Mouse (Mus musculus): ENCODE data around the gene Serpinb12. TPM values are rescaled to one million over a fixed set of nuclear protein-coding genes. Genes with fewer than 3 reads are reported as not detected.
"Not testable (repeated sequence)": the region's sequence is repeated elsewhere in the genome, so short reads cannot be mapped to it uniquely, and the experiment has no call there.

The Serpinb12 gene
- not detected in 2 replicates for polyA plus RNA-seq (2016; fragmentation: Nextera tagmentation; extraction: Ambion mirVana)

- no peak for ATAC-seq (ENCODE audit: insufficient number of reproducible peaks, insufficient read depth, low FRiP score, low TSS enrichment)
- Histone ChIP-seq H3K9me3 (no peaks in the 10 kb centered on the region), H3K4me3 (no peak within 1 kb of the TSS), H3K4me1 (no peaks in the 10 kb centered on the region), H3K4me2 (replicated peaks) (no peak within 1 kb of the TSS), H3K36me3 (no peaks in the 10 kb centered on the region), H3K27me3 (no peaks in the 10 kb centered on the region), H3K9ac (no peak within 1 kb of the TSS), H3K27ac (no peak within 1 kb of the TSS)
- WGBS, result 77% methylated on average over 6 of the region's 6 CpGs
These were observed at the start of gene Serpinb12 for GRCm38 (mm10) chr1:106934265-106934664. Gene Serpinb12 (plus strand): TSS chr1:106934449.

- H3K9ac ChIP-seq; H3K4me3 ChIP-seq; H3K4me2 ChIP-seq (replicated peaks); H3K27ac ChIP-seq; H3K4me1 ChIP-seq; H3K27me3 ChIP-seq; ATAC-seq (ENCODE audit: insufficient number of reproducible peaks, insufficient read depth, low FRiP score, low TSS enrichment); H3K36me3 ChIP-seq; H3K9me3 ChIP-seq: not testable (repeated sequence)
These were observed 39.1 kb upstream of the Serpinb12 start for GRCm38 (mm10) chr1:106895142-106895541.

- Histone ChIP-seq H3K36me3 (no peaks in the 10 kb centered on the region), H3K27ac (no peak overlapping the region), H3K9me3 (no peaks in the 10 kb centered on the region), H3K4me3 (no peak overlapping the region), H3K4me1 (no peaks in the 10 kb centered on the region), H3K27me3 (no peaks in the 10 kb centered on the region), H3K9ac (no peak overlapping the region), H3K4me2 (replicated peaks) (no peak overlapping the region)
- WGBS, result 36% methylated on average over 4 of the region's 4 CpGs
- ATAC-seq (ENCODE audit: insufficient number of reproducible peaks, insufficient read depth, low FRiP score, low TSS enrichment), result no peak
These were observed 32.8 kb upstream of the Serpinb12 start for GRCm38 (mm10) chr1:106901406-106901805.

GRCm38 (mm10) chr1:106931954-106932353 is 2.3 kb upstream of the Serpinb12 start:
- Histone ChIP-seq H3K4me3 (no peak overlapping the region), H3K36me3 (no peaks in the 10 kb centered on the region), H3K27me3 (no peaks in the 10 kb centered on the region), H3K27ac (no peak overlapping the region), H3K4me1 (no peaks in the 10 kb centered on the region), H3K9me3 (no peaks in the 10 kb centered on the region), H3K9ac (no peak overlapping the region), H3K4me2 (replicated peaks) (no peak overlapping the region)
- no peak for ATAC-seq (ENCODE audit: insufficient number of reproducible peaks, insufficient read depth, low FRiP score, low TSS enrichment)
- 86% methylated on average over 4 of the region's 4 CpGs for WGBS

- Histone ChIP-seq H3K4me3 (no peak overlapping the region), H3K4me1 (no peaks in the 10 kb centered on the region), H3K9ac (no peak overlapping the region), H3K27ac (no peak overlapping the region), H3K27me3 (no peaks in the 10 kb centered on the region), H3K9me3 (no peaks in the 10 kb centered on the region), H3K4me2 (replicated peaks) (no peak overlapping the region), H3K36me3 (no peaks in the 10 kb centered on the region)
- ATAC-seq (ENCODE audit: insufficient number of reproducible peaks, insufficient read depth, low FRiP score, low TSS enrichment), result no peak
These were observed 591 bp upstream of the Serpinb12 start for GRCm38 (mm10) chr1:106933658-106934057.

GRCm38 (mm10) chr1:106947217-106947616 is 13.0 kb downstream of the Serpinb12 start:
- Histone ChIP-seq H3K4me2 (replicated peaks) (no peak overlapping the region), H3K36me3 (no peaks in the 10 kb centered on the region), H3K4me1 (no peaks in the 10 kb centered on the region), H3K4me3 (no peak overlapping the region), H3K27me3 (no peaks in the 10 kb centered on the region), H3K27ac (no peak overlapping the region), H3K9me3 (no peaks in the 10 kb centered on the region), H3K9ac (no peak overlapping the region)
- WGBS, result 77% methylated on average over 1 of the region's 1 CpGs
- no peak for ATAC-seq (ENCODE audit: insufficient number of reproducible peaks, insufficient read depth, low FRiP score, low TSS enrichment)

- 58% methylated on average over 3 of the region's 3 CpGs for WGBS
- no peak for ATAC-seq (ENCODE audit: insufficient number of reproducible peaks, insufficient read depth, low FRiP score, low TSS enrichment)
- H3K36me3 ChIP-seq, result no peaks in the 10 kb centered on the region
- no peaks in the 10 kb centered on the region for H3K4me1 ChIP-seq
- H3K9me3 ChIP-seq, result no peaks in the 10 kb centered on the region
- H3K27ac ChIP-seq, result no peak overlapping the region
- no peaks in the 10 kb centered on the region for H3K27me3 ChIP-seq
- H3K4me2 ChIP-seq (replicated peaks), result no peak overlapping the region
- no peak overlapping the region for H3K9ac ChIP-seq
- no peak overlapping the region for H3K4me3 ChIP-seq
These were observed 25.7 kb downstream of the Serpinb12 start for GRCm38 (mm10) chr1:106959981-106960380.

- no peak overlapping the region for H3K4me2 ChIP-seq (replicated peaks)
- WGBS, result 44% methylated on average over 3 of the region's 3 CpGs
- ATAC-seq (ENCODE audit: insufficient number of reproducible peaks, insufficient read depth, low FRiP score, low TSS enrichment), result no peak
These were observed 26.8 kb downstream of the Serpinb12 start for GRCm38 (mm10) chr1:106961023-106961422.

GRCm38 (mm10) chr1:106980684-106981083 is 46.4 kb downstream of the Serpinb12 start, which contains the start of gene Serpinb13:
Gene Serpinb13 (plus strand): TSS chr1:106980984.
- no peak within 1 kb of the TSS for H3K4me2 ChIP-seq (replicated peaks)
- H3K9me3 ChIP-seq, result no peaks in the 10 kb centered on the region
- H3K4me3 ChIP-seq, result no peak within 1 kb of the TSS
- no peaks in the 10 kb centered on the region for H3K36me3 ChIP-seq
- H3K4me1 ChIP-seq, result no peaks in the 10 kb centered on the region
- no peak within 1 kb of the TSS for H3K9ac ChIP-seq
- no peak within 1 kb of the TSS for H3K27ac ChIP-seq
- no peaks in the 10 kb centered on the region for H3K27me3 ChIP-seq
- ATAC-seq (ENCODE audit: insufficient number of reproducible peaks, insufficient read depth, low FRiP score, low TSS enrichment), result no peak

More at GRCm38 (mm10) chr1:106961023-106961422, 26.8 kb downstream of the Serpinb12 start:
- Histone ChIP-seq H3K9ac (no peak overlapping the region), H3K36me3 (no peaks in the 10 kb centered on the region), H3K27me3 (no peaks in the 10 kb centered on the region), H3K9me3 (no peaks in the 10 kb centered on the region), H3K27ac (no peak overlapping the region), H3K4me1 (no peaks in the 10 kb centered on the region), H3K4me3 (no peak overlapping the region)

GRCm38 (mm10) chr1:106983092-106983491 is 48.8 kb downstream of the Serpinb12 start:
- no peaks in the 10 kb centered on the region for H3K4me1 ChIP-seq
- H3K9ac ChIP-seq, result no peak overlapping the region
- no peak overlapping the region for H3K4me3 ChIP-seq
- no peaks in the 10 kb centered on the region for H3K36me3 ChIP-seq
- ATAC-seq (ENCODE audit: insufficient number of reproducible peaks, insufficient read depth, low FRiP score, low TSS enrichment), result no peak
- no peak overlapping the region for H3K27ac ChIP-seq
- 97% methylated on average over 1 of the region's 1 CpGs for WGBS
- no peaks in the 10 kb centered on the region for H3K9me3 ChIP-seq
- H3K27me3 ChIP-seq, result no peaks in the 10 kb centered on the region
- H3K4me2 ChIP-seq (replicated peaks), result no peak overlapping the region

- no peaks in the 10 kb centered on the region for H3K36me3 ChIP-seq
These were observed 49.6 kb downstream of the Serpinb12 start for GRCm38 (mm10) chr1:106983865-106984264.

GRCm38 (mm10) chr1:107000424-107000823 is 66.2 kb downstream of the Serpinb12 start:
- Histone ChIP-seq H3K27me3 (no peaks in the 10 kb centered on the region), H3K36me3 (no peaks in the 10 kb centered on the region), H3K9ac (no peak overlapping the region), H3K4me1 (no peaks in the 10 kb centered on the region), H3K4me3 (no peak overlapping the region), H3K9me3 (no peaks in the 10 kb centered on the region), H3K4me2 (replicated peaks) (no peak overlapping the region), H3K27ac (no peak overlapping the region)
- no peak for ATAC-seq (ENCODE audit: insufficient number of reproducible peaks, insufficient read depth, low FRiP score, low TSS enrichment)
- WGBS, result 73% methylated on average over 13 of the region's 13 CpGs

More at GRCm38 (mm10) chr1:106983865-106984264, 49.6 kb downstream of the Serpinb12 start:
- no peak overlapping the region for H3K4me3 ChIP-seq
- 69% methylated on average over 2 of the region's 2 CpGs for WGBS
- no peaks in the 10 kb centered on the region for H3K9me3 ChIP-seq
- H3K4me2 ChIP-seq (replicated peaks), result no peak overlapping the region
- no peaks in the 10 kb centered on the region for H3K27me3 ChIP-seq
- H3K4me1 ChIP-seq, result no peaks in the 10 kb centered on the region
- ATAC-seq (ENCODE audit: insufficient number of reproducible peaks, insufficient read depth, low FRiP score, low TSS enrichment), result no peak
- no peak overlapping the region for H3K27ac ChIP-seq
- H3K9ac ChIP-seq, result no peak overlapping the region

GRCm38 (mm10) chr1:107001754-107002153 is 67.5 kb downstream of the Serpinb12 start:
- no peak overlapping the region for H3K4me3 ChIP-seq
- ATAC-seq (ENCODE audit: insufficient number of reproducible peaks, insufficient read depth, low FRiP score, low TSS enrichment), result no peak
- no peaks in the 10 kb centered on the region for H3K4me1 ChIP-seq
- H3K27ac ChIP-seq, result no peak overlapping the region
- no peaks in the 10 kb centered on the region for H3K36me3 ChIP-seq
- H3K4me2 ChIP-seq (replicated peaks), result no peak overlapping the region
- no peaks in the 10 kb centered on the region for H3K27me3 ChIP-seq
- no peaks in the 10 kb centered on the region for H3K9me3 ChIP-seq
- no peak overlapping the region for H3K9ac ChIP-seq
- 87% methylated on average over 2 of the region's 2 CpGs for WGBS

Measured in embryonic facial prominence, embryonic 12.5 days (tissue).